In the genomic region with DNA sequence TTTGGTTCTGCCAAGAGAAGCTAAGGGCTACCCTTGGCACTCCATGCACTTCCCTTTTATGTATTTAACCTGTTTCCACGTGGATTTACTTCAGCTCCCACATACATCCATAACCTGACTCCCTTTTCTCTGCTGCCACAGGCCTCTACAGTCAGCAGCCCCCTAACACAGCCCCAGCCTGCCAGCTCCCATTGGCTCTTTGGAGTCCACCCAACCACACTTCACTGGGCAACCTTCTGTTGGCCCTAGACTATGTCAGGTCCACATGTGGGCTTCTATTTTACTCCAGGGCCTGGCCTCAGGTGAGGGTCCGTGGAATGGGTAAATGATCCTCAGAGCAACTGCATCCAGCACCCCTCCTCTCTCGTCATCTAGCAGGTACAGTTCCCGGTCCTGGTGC, we compare ENCODE assay signal across 30 mouse cellular contexts. TPM values are rescaled to one million over a fixed set of nuclear protein-coding genes. Genes with fewer than 3 reads are reported as not detected.
DNase-seq lines count a peak whose midpoint lies in the region; ATAC-seq lines count a peak whose summit lies in the region.
"Had no signal": no experiment of that assay in that cellular context is flagged by ENCODE, and none has a peak within 500 bp of the region (broad histone marks: within the 10 kb centered on the region; RNA-seq: fewer than 3 reads in every experiment).

No protein-coding gene starts in this region.

- WGBS in forebrain, embryonic 11.5 days: 96% methylated on average over 4 of the region's 4 CpGs
- WGBS in forebrain, embryonic 13.5 days: 88% methylated on average over 4 of the region's 4 CpGs
- WGBS in hindbrain, embryonic 13.5 days: 90% methylated on average over 4 of the region's 4 CpGs
- WGBS in hindbrain, embryonic 11.5 days: 91% methylated on average over 4 of the region's 4 CpGs
- WGBS in liver, embryonic 13.5 days (ENCODE audit: insufficient replicate concordance): 51% methylated on average over 4 of the region's 4 CpGs

- H3K4me2 ChIP-seq in forebrain, embryonic 11.5 days (ENCODE audit: low read depth, low read length, severe bottlenecking): no peak overlapping the region
- H3K4me2 ChIP-seq in forebrain, embryonic 13.5 days: no peak overlapping the region
- no peak overlapping the region for H3K4me2 ChIP-seq in hindbrain, embryonic 13.5 days
- no peak overlapping the region for H3K4me2 ChIP-seq in hindbrain, embryonic 11.5 days (replicated peaks; ENCODE audit: low read depth, low read length)
- 0 out of 2 replicates have a peak overlapping the region, but pooled peaks have one; percentile 4 for H3K4me2 ChIP-seq in liver, embryonic 13.5 days
- H3K4me2 ChIP-seq: embryonic facial prominence, embryonic 13.5 days; heart, embryonic 12.5 days; hindbrain, embryonic 12.5 days; limb, embryonic 15.5 days; midbrain, embryonic 15.5 days had no signal

- ATAC-seq in forebrain, embryonic 11.5 days (replicated peaks; ENCODE audit: low FRiP score): no peak
- no peak for ATAC-seq in forebrain, embryonic 13.5 days
- ATAC-seq in hindbrain, embryonic 13.5 days (ENCODE audit: low FRiP score): no peak
- no peak for ATAC-seq in hindbrain, embryonic 11.5 days (ENCODE audit: low FRiP score)
- no peak for ATAC-seq in liver, embryonic 13.5 days (ENCODE audit: low read depth)
- ATAC-seq: intestine, embryonic 16.5 days; midbrain, embryonic 15.5 days had no signal

- H3K36me3 ChIP-seq in forebrain, embryonic 11.5 days (ENCODE audit: control insufficient read depth, insufficient read depth, low read length): no peaks in the 10 kb centered on the region
- H3K36me3 ChIP-seq in forebrain, embryonic 13.5 days (ENCODE audit: poor library complexity, severe bottlenecking): peaks cover 55% of the 10 kb centered on the region
- peaks cover 53% of the 10 kb centered on the region for H3K36me3 ChIP-seq in hindbrain, embryonic 13.5 days
- H3K36me3 ChIP-seq in hindbrain, embryonic 11.5 days (ENCODE audit: control insufficient read depth, insufficient read depth, low read length): 0 out of 2 replicates have a peak, but pooled peaks cover 2% of the 10 kb centered on the region
- peaks cover 23% of the 10 kb centered on the region for H3K36me3 ChIP-seq in liver, embryonic 13.5 days

- H3K27me3 ChIP-seq in forebrain, embryonic 11.5 days (ENCODE audit: control insufficient read depth, insufficient read depth, low read length): no peaks in the 10 kb centered on the region
- H3K27me3 ChIP-seq in forebrain, embryonic 13.5 days: no peaks in the 10 kb centered on the region
- no peaks in the 10 kb centered on the region for H3K27me3 ChIP-seq in hindbrain, embryonic 13.5 days
- no peaks in the 10 kb centered on the region for H3K27me3 ChIP-seq in hindbrain, embryonic 11.5 days (ENCODE audit: control insufficient read depth, insufficient read depth, low read length)
- H3K27me3 ChIP-seq in liver, embryonic 13.5 days: no peaks in the 10 kb centered on the region
- H3K27me3 ChIP-seq: embryonic facial prominence, embryonic 13.5 days; heart, embryonic 12.5 days; hindbrain, embryonic 12.5 days; limb, embryonic 15.5 days; midbrain, embryonic 15.5 days had no signal

- H3K4me1 ChIP-seq in forebrain, embryonic 11.5 days (replicated peaks; ENCODE audit: control insufficient read depth, insufficient read depth, low read length): no peaks in the 10 kb centered on the region; the same call in 1 of the 2 replicates
- peaks cover 12% of the 10 kb centered on the region for H3K4me1 ChIP-seq in forebrain, embryonic 13.5 days
- H3K4me1 ChIP-seq in hindbrain, embryonic 13.5 days (replicated peaks): peaks cover 20% of the 10 kb centered on the region
- H3K4me1 ChIP-seq in hindbrain, embryonic 11.5 days (replicated peaks; ENCODE audit: control insufficient read depth, insufficient read depth, low read length): no peaks in the 10 kb centered on the region
- peaks cover 65% of the 10 kb centered on the region for H3K4me1 ChIP-seq in liver, embryonic 13.5 days (replicated peaks)
- H3K4me1 ChIP-seq: limb, embryonic 10.5 days; midbrain, embryonic 15.5 days had no signal

- no peak overlapping the region for H3K27ac ChIP-seq in forebrain, embryonic 11.5 days (ENCODE audit: low read depth, low read length)
- H3K27ac ChIP-seq in forebrain, embryonic 13.5 days: no peak overlapping the region
- peak overlapping the region; percentile 40; the same call in 1 of the 2 replicates for H3K27ac ChIP-seq in hindbrain, embryonic 13.5 days
- H3K27ac ChIP-seq in hindbrain, embryonic 11.5 days (ENCODE audit: low read depth, low read length): no peak overlapping the region
- peak overlapping the region; percentile 50; the same call in 1 of the 2 replicates for H3K27ac ChIP-seq in liver, embryonic 13.5 days
- H3K27ac ChIP-seq: embryonic facial prominence, embryonic 13.5 days; forebrain, embryonic 10.5 days; hindbrain, embryonic 12.5 days; kidney, postnatal 0 days; limb, embryonic 10.5 days; limb, embryonic 15.5 days; macrophage; midbrain, embryonic 10.5 days; midbrain, embryonic 15.5 days; stomach, postnatal 0 days had no signal

- H3K9me3 ChIP-seq in forebrain, embryonic 11.5 days (ENCODE audit: control insufficient read depth, low read length): no peaks in the 10 kb centered on the region
- no peaks in the 10 kb centered on the region for H3K9me3 ChIP-seq in forebrain, embryonic 13.5 days (replicated peaks)
- no peaks in the 10 kb centered on the region for H3K9me3 ChIP-seq in hindbrain, embryonic 13.5 days
- H3K9me3 ChIP-seq in hindbrain, embryonic 11.5 days (ENCODE audit: control insufficient read depth, low read length): no peaks in the 10 kb centered on the region
- no peaks in the 10 kb centered on the region for H3K9me3 ChIP-seq in liver, embryonic 13.5 days (replicated peaks)
- H3K9me3 ChIP-seq: embryonic facial prominence, embryonic 13.5 days; forebrain, embryonic 10.5 days; heart, embryonic 12.5 days; hindbrain, embryonic 12.5 days; limb, embryonic 10.5 days; limb, embryonic 15.5 days; midbrain, embryonic 10.5 days; midbrain, embryonic 15.5 days had no signal

- no peak overlapping the region for H3K4me3 ChIP-seq in forebrain, embryonic 11.5 days (ENCODE audit: low read depth, low read length)
- H3K4me3 ChIP-seq in forebrain, embryonic 13.5 days: no peak overlapping the region
- no peak overlapping the region for H3K4me3 ChIP-seq in hindbrain, embryonic 13.5 days
- no peak overlapping the region for H3K4me3 ChIP-seq in hindbrain, embryonic 11.5 days (ENCODE audit: low read depth, low read length)
- H3K4me3 ChIP-seq in liver, embryonic 13.5 days (replicated peaks): no peak overlapping the region
- H3K4me3 ChIP-seq: embryonic facial prominence, embryonic 13.5 days; forebrain, embryonic 10.5 days; heart, adult 2 months; heart, embryonic 12.5 days; hindbrain, embryonic 12.5 days; limb, embryonic 10.5 days; limb, embryonic 15.5 days; midbrain, embryonic 10.5 days; midbrain, embryonic 15.5 days had no signal

- no peak overlapping the region for H3K9ac ChIP-seq in forebrain, embryonic 11.5 days (ENCODE audit: low read length)
- no peak overlapping the region for H3K9ac ChIP-seq in forebrain, embryonic 13.5 days
- no peak overlapping the region for H3K9ac ChIP-seq in hindbrain, embryonic 13.5 days
- no peak overlapping the region for H3K9ac ChIP-seq in hindbrain, embryonic 11.5 days (ENCODE audit: low read depth, low read length)
- no peak overlapping the region for H3K9ac ChIP-seq in liver, embryonic 13.5 days
- H3K9ac ChIP-seq: embryonic facial prominence, embryonic 13.5 days; heart, embryonic 12.5 days; hindbrain, embryonic 12.5 days; limb, embryonic 15.5 days; midbrain, embryonic 15.5 days had no signal

- peak; percentile 15 for DNase-seq in forebrain, embryonic 11.5 days (ENCODE audit: low spot score)
- DNase-seq in hindbrain, embryonic 11.5 days (ENCODE audit: low spot score): no peak
- DNase-seq in CD4-positive helper T cell, adult 2 months (ENCODE audit: low read depth, low spot score): peak; percentile 17
- DNase-seq in liver, embryonic 13.5 days: no peak
- DNase-seq in kidney, postnatal 14 days: no peak
- DNase-seq: adrenal gland, adult 2 months; adrenal gland, postnatal 36 days; cerebellum, adult 9-10 months; heart, adult 2 months; kidney, adult 8-10 months; layer of hippocampus, adult 9-11 months; lung, adult 2 months; lung, postnatal 10 days; right cerebral cortex, postnatal 25 days; thymus, adult 18-20 months; thymus, postnatal 4 days had no signal

RNA-seq across cellular contexts. Expression of a gene that starts 14.1 kb away (rescaled TPM):
- polyA plus RNA-seq in forebrain, embryonic 11.5 days (2014; fragmentation: Nextera tagmentation; extraction: Ambion mirVana): 2.5 and 4.2 TPM in 2 replicates
- 3.2 and 3.5 TPM in 2 replicates for polyA plus RNA-seq in forebrain, embryonic 13.5 days (2015; fragmentation: Nextera tagmentation; extraction: Ambion mirVana)
- polyA plus RNA-seq in hindbrain, embryonic 13.5 days (2015; fragmentation: Nextera tagmentation; extraction: Ambion mirVana): 3.1 and 3.9 TPM in 2 replicates
- polyA plus RNA-seq in hindbrain, embryonic 11.5 days (2014; fragmentation: Nextera tagmentation; extraction: Ambion mirVana): 4.1 and 5.0 TPM in 2 replicates
- polyA plus RNA-seq in liver, embryonic 13.5 days (2015; fragmentation: Nextera tagmentation; extraction: Ambion mirVana): 1.5 and 1.7 TPM in 2 replicates

Comparison
In these comparisons a context has a peak if more than half of its experiments do, and no peak if none do; other contexts are left out.
1. H3K27ac ChIP-seq: peak in hindbrain, embryonic 13.5 days (single experiment) and liver, embryonic 13.5 days (single experiment); none in forebrain, embryonic 11.5 days (single experiment), forebrain, embryonic 13.5 days (single experiment) and hindbrain, embryonic 11.5 days (single experiment).
2. DNase-seq: peak in forebrain, embryonic 11.5 days (single experiment) and CD4-positive helper T cell, adult 2 months (single experiment); none in hindbrain, embryonic 11.5 days (single experiment), liver, embryonic 13.5 days (single experiment) and kidney, postnatal 14 days (single experiment).